Mouse (Mus musculus): ENCODE results near the gene Zcchc4. TPM values are rescaled to one million over a fixed set of nuclear protein-coding genes. Genes with fewer than 3 reads are reported as not detected.

Gene Zcchc4
- total and polyA plus RNA-seq, 3 experiments, result 14.8 to 18.9 (median 17.2) TPM

GRCm38 (mm10) chr5:52755337-52755736 is 19.9 kb upstream of the Zcchc4 start:
- dilution Hi-C loops (cut with MboI; ENCODE audit: extremely low pct_ligation_motif_present, extremely low pct_unique_long_range_greater_than_20kb, low sequenced_read_pairs), result no loop called here

GRCm38 (mm10) chr5:52755989-52756388 is 19.2 kb upstream of the Zcchc4 start:
- dilution Hi-C loops (cut with MboI; ENCODE audit: extremely low pct_ligation_motif_present, extremely low pct_unique_long_range_greater_than_20kb, low sequenced_read_pairs) (no loop called here), in situ Hi-C loops (cut with MboI; ENCODE audit: low pct_ligation_motif_present, low pct_unique_long_range_greater_than_20kb, low sequenced_read_pairs) (no loop called here)
- DNase-seq (ENCODE audit: extremely low read depth), result no peak
- TF ChIP-seq TBP (conservative IDR thresholded peaks at IDR 0.05; ENCODE audit: low read depth, low read length), result no peak
- no peak for TF ChIP-seq CHD1 (IDR thresholded peaks at IDR 0.05; ENCODE audit: low read depth, low read length)
- no peak for TF ChIP-seq EP300 (IDR thresholded peaks at IDR 0.05; ENCODE audit: low read length)
- TF ChIP-seq KAT2A (IDR thresholded peaks at IDR 0.05; ENCODE audit: insufficient replicate concordance, low read length), result no peak
- TF ChIP-seq PAX5 (IDR thresholded peaks at IDR 0.05; ENCODE audit: low read length), result no peak
- no peak for TF ChIP-seq ETS1 (conservative IDR thresholded peaks at IDR 0.05; ENCODE audit: low read depth, low read length)
- TF ChIP-seq POLR2A (IDR thresholded peaks at IDR 0.05; ENCODE audit: low read depth, low read length), result no peak
- no peak for TF ChIP-seq HCFC1 (IDR thresholded peaks at IDR 0.05; ENCODE audit: low read depth, low read length)
- TF ChIP-seq UBTF (IDR thresholded peaks at IDR 0.05; ENCODE audit: low read depth, low read length), result no peak
- TF ChIP-seq CHD2 (IDR thresholded peaks at IDR 0.05; ENCODE audit: low read length), result no peak
- TF ChIP-seq MAFK (IDR thresholded peaks at IDR 0.05; ENCODE audit: insufficient replicate concordance, low read length), result no peak
- TF ChIP-seq RAD21 (IDR thresholded peaks at IDR 0.05; ENCODE audit: low read depth, low read length), result no peak
- no peak for TF ChIP-seq NRF1 (IDR thresholded peaks at IDR 0.05; ENCODE audit: low read depth, low read length)
- TF ChIP-seq USF2 (conservative IDR thresholded peaks at IDR 0.05; ENCODE audit: low read depth, low read length), result no peak
- Histone ChIP-seq H3K27ac (ENCODE audit: insufficient read depth, low read depth) (no peak overlapping the region), H3K9me3 (replicated peaks; ENCODE audit: low read length) (no peaks in the 10 kb centered on the region), H3K4me3 (replicated peaks in 1 of 3; ENCODE audit: low read depth in 2 of 3, low read length in 2 of 3, poor library complexity in 1 of 3) (no peak overlapping the region), H3K36me3 (replicated peaks in 1 of 2; ENCODE audit: control insufficient read depth in 1 of 2, insufficient read depth in 1 of 2, low read length in 1 of 2) (peaks cover under 1 to 32% of the 10 kb centered on the region in 2 experiments), H3K4me2 (ENCODE audit: insufficient read depth, low read depth, poor library complexity, severe bottlenecking) (no peak overlapping the region), H3K27me3 (replicated peaks) (no peaks in the 10 kb centered on the region), H3K9ac (ENCODE audit: insufficient read depth, low read depth) (no peak overlapping the region), H3K4me1 (ENCODE audit: control insufficient read depth in 1 of 2, insufficient read depth in 2 of 2) (no peaks in the 10 kb centered on the region), H3K79me2 (replicated peaks; ENCODE audit: control insufficient read depth, extremely low read depth, insufficient read depth, poor library complexity, severe bottlenecking) (no peaks in the 10 kb centered on the region)

More at GRCm38 (mm10) chr5:52755337-52755736, 19.9 kb upstream of the Zcchc4 start:
- no peak overlapping the region for H3K4me2 ChIP-seq (ENCODE audit: insufficient read depth, low read depth, poor library complexity, severe bottlenecking)
- H3K9me3 ChIP-seq (replicated peaks; ENCODE audit: low read length), result no peaks in the 10 kb centered on the region
- no peak overlapping the region for H3K9ac ChIP-seq (ENCODE audit: insufficient read depth, low read depth)
- peaks cover 0 to 34% of the 10 kb centered on the region in 2 experiments for H3K36me3 ChIP-seq (replicated peaks in 1 of 2; ENCODE audit: control insufficient read depth in 1 of 2, insufficient read depth in 1 of 2, low read length in 1 of 2)
- H3K79me2 ChIP-seq (replicated peaks; ENCODE audit: control insufficient read depth, extremely low read depth, insufficient read depth, poor library complexity, severe bottlenecking), result no peaks in the 10 kb centered on the region
- in situ Hi-C loops (cut with MboI; ENCODE audit: low pct_ligation_motif_present, low pct_unique_long_range_greater_than_20kb, low sequenced_read_pairs), result no loop called here
- TF ChIP-seq CHD2 (IDR thresholded peaks at IDR 0.05; ENCODE audit: low read length) (no peak), MAX (IDR thresholded peaks at IDR 0.05; ENCODE audit: low read length) (no peak), GABPA (IDR thresholded peaks at IDR 0.05; ENCODE audit: insufficient replicate concordance, low read depth, low read length) (no peak), RCOR1 (conservative IDR thresholded peaks at IDR 0.05; ENCODE audit: low read depth, low read length) (no peak), MYC (IDR thresholded peaks at IDR 0.05; ENCODE audit: low read depth, low read length) (no peak), KAT2A (IDR thresholded peaks at IDR 0.05; ENCODE audit: insufficient replicate concordance, low read length) (no peak), JUND (conservative IDR thresholded peaks at IDR 0.05; ENCODE audit: low read depth, low read length) (no peak), MAFK (IDR thresholded peaks at IDR 0.05; ENCODE audit: insufficient replicate concordance, low read length) (no peak), CHD1 (IDR thresholded peaks at IDR 0.05; ENCODE audit: low read depth, low read length) (no peak), E2F4 (IDR thresholded peaks at IDR 0.05; ENCODE audit: insufficient replicate concordance, low read depth, low read length) (no peak), TBP (conservative IDR thresholded peaks at IDR 0.05; ENCODE audit: low read depth, low read length) (no peak), USF1 (IDR thresholded peaks at IDR 0.05; ENCODE audit: low read depth, low read length) (no peak), POLR2AphosphoS2 (IDR thresholded peaks at IDR 0.05; ENCODE audit: low read depth, low read length) (no peak), ZNF384 (IDR thresholded peaks at IDR 0.05; ENCODE audit: low read depth, low read length) (no peak), SMC3 (IDR thresholded peaks at IDR 0.05; ENCODE audit: low read depth, low read length) (no peak), UBTF (IDR thresholded peaks at IDR 0.05; ENCODE audit: low read depth, low read length) (no peak), CTCF (conservative IDR thresholded peaks at IDR 0.05 in 1 of 2, IDR thresholded peaks at IDR 0.05 in 1 of 2; ENCODE audit: low read depth in 2 of 2, low read length in 2 of 2) (no peak), POLR2A (IDR thresholded peaks at IDR 0.05; ENCODE audit: low read depth, low read length) (no peak), ETS1 (conservative IDR thresholded peaks at IDR 0.05; ENCODE audit: low read depth, low read length) (no peak), MXI1 (IDR thresholded peaks at IDR 0.05; ENCODE audit: low read depth, low read length) (no peak)
- no peak overlapping the region for H3K4me3 ChIP-seq (replicated peaks in 1 of 3; ENCODE audit: low read depth in 2 of 3, low read length in 2 of 3, poor library complexity in 1 of 3)
- no peaks in the 10 kb centered on the region for H3K27me3 ChIP-seq (replicated peaks)
- no peak for DNase-seq (ENCODE audit: extremely low read depth)
- no peaks in the 10 kb centered on the region for H3K4me1 ChIP-seq (ENCODE audit: control insufficient read depth in 1 of 2, insufficient read depth in 2 of 2)
- H3K27ac ChIP-seq (ENCODE audit: insufficient read depth, low read depth), result no peak overlapping the region
